Mouse (Mus musculus) right cerebral cortex, adult 2 months (tissue): ENCODE data around the gene Mbd3.

Experiments
- DNase-seq, 2 experiments: peaks; one replicate each; pipeline ENCODE4 v3.0.0; 2021 to 2022; ENCODE audit warnings: low spot score in 2 of 2

Mbd3 gene

GRCm38 (mm10) chr10:80399191-80399972, at the start of gene Mbd3:
Mbd3 (minus strand) TSS chr10:80399550.
- peak; percentile 98 to 100 for DNase-seq

- DNase-seq = peak; percentile 80 to 84
Measured at GRCm38 (mm10) chr10:80445898-80446601, 46.7 kb upstream of the Mbd3 start.

- DNase-seq = no peak
Measured at GRCm38 (mm10) chr10:80445052-80445451, 45.7 kb upstream of the Mbd3 start.

- DNase-seq = no peak
Measured at GRCm38 (mm10) chr10:80444339-80445045, 45.1 kb upstream of the Mbd3 start.

- DNase-seq = no peak
Measured at GRCm38 (mm10) chr10:80443575-80444278, 44.4 kb upstream of the Mbd3 start.

- DNase-seq = no peak
Measured at GRCm38 (mm10) chr10:80442989-80443388, 43.6 kb upstream of the Mbd3 start.

- DNase-seq = no peak
Measured at GRCm38 (mm10) chr10:80441598-80441997, 42.2 kb upstream of the Mbd3 start.

- no peak for DNase-seq
Measured at GRCm38 (mm10) chr10:80440031-80440430, 40.7 kb upstream of the Mbd3 start.

GRCm38 (mm10) chr10:80437973-80438372, 38.6 kb upstream of the Mbd3 start:
- no peak for DNase-seq

GRCm38 (mm10) chr10:80436276-80436675, 36.9 kb upstream of the Mbd3 start:
- DNase-seq = no peak

- DNase-seq = no peak
Measured at GRCm38 (mm10) chr10:80435764-80436163, 36.4 kb upstream of the Mbd3 start.

GRCm38 (mm10) chr10:80434823-80435222, 35.5 kb upstream of the Mbd3 start:
- DNase-seq = no peak

- no peak for DNase-seq
Measured at GRCm38 (mm10) chr10:80434233-80434592, 34.9 kb upstream of the Mbd3 start.

GRCm38 (mm10) chr10:80433513-80434232, 34.3 kb upstream of the Mbd3 start, which contains the start of gene Tcf3:
Tcf3 (minus strand) TSS chr10:80433647.
- DNase-seq = peak; percentile 96 to 97

GRCm38 (mm10) chr10:80432936-80433512, 33.7 kb upstream of the Mbd3 start:
- DNase-seq = peak in 1 of 2 experiments; percentile 16

GRCm38 (mm10) chr10:80432387-80432785, 33.0 kb upstream of the Mbd3 start:
- no peak for DNase-seq

GRCm38 (mm10) chr10:80431570-80432386, 32.4 kb upstream of the Mbd3 start:
- no peak for DNase-seq

- no peak for DNase-seq
Measured at GRCm38 (mm10) chr10:80430375-80430980, 31.1 kb upstream of the Mbd3 start.

GRCm38 (mm10) chr10:80429800-80430199, 30.4 kb upstream of the Mbd3 start:
- DNase-seq = no peak
